Mouse (Mus musculus) gastrocnemius, postnatal 25 days (tissue): ENCODE measurements around the gene Scyl1. TPM values are rescaled to one million over a fixed set of nuclear protein-coding genes. Genes with fewer than 3 reads are reported as not detected.
A peak's percentile ranks its signal among the peaks of the same experiment; 100 is the strongest.
"Not testable (repeated sequence)": the region's sequence is repeated elsewhere in the genome, so short reads cannot be mapped to it uniquely, and the experiment has no call there.

ENCODE experiments used
- DNase-seq: peaks from one replicate; pipeline ENCODE4 v3.0.0; 2022
- long read RNA-seq, 2 experiments: library from polyadenylated mRNA; stranded (forward); transcript quantifications; one replicate each; pipeline ENCODE4 v2.0.0; 2021
- total RNA-seq, 2 experiments: library from RNA; stranded (reverse); gene quantifications; 1 replicate in 1 of 2; 2 replicates in 1 of 2; pipeline ENCODE4 v1.2.3; 2021

Gene Scyl1
- 10 to 100 TPM; 62.2 to 62.8 TPM for total RNA-seq
- long read RNA-seq, experiment 1, transcript Scyl1-201 (17 exons, 2,586 nt): minor isoform, 6 of 117 reads
- long read RNA-seq, experiment 1, transcript Scyl1-210 (17 exons, 2,731 nt): major isoform, 63 of 117 reads
- long read RNA-seq, experiment 1, transcript Scyl1-209 (17 exons, 2,395 nt): minor isoform, 5 of 117 reads
- long read RNA-seq, experiment 1, partial matches to known transcripts: 23 of 117 reads
- long read RNA-seq, experiment 1, other reads (novel, unspliced or antisense): 19 of 117 reads
- long read RNA-seq, experiment 2, transcript Scyl1-210 (17 exons, 2,731 nt): major isoform, 135 of 189 reads
- long read RNA-seq, experiment 2, transcript Scyl1-209 (17 exons, 2,395 nt): minor isoform, 10 of 189 reads
- long read RNA-seq, experiment 2, partial matches to known transcripts: 26 of 189 reads
- long read RNA-seq, experiment 2, other reads (novel, unspliced or antisense): 14 of 189 reads

- DNase-seq: peak; percentile 96
Observed at GRCm38 (mm10) chr19:5770925-5771860, at the start of gene Scyl1. Gene Scyl1 (minus strand): TSS chr19:5771419.

GRCm38 (mm10) chr19:5819549-5819948 lies 48.3 kb upstream of the Scyl1 start:
- DNase-seq: peak; percentile 62

GRCm38 (mm10) chr19:5818590-5818977 lies 47.4 kb upstream of the Scyl1 start:
- DNase-seq: no peak

GRCm38 (mm10) chr19:5817703-5818589 lies 46.7 kb upstream of the Scyl1 start:
- peak; percentile 85 for DNase-seq

GRCm38 (mm10) chr19:5815928-5816327 lies 44.7 kb upstream of the Scyl1 start:
- DNase-seq: no peak

- DNase-seq: no peak
Observed at GRCm38 (mm10) chr19:5815010-5815409, 43.8 kb upstream of the Scyl1 start.

- DNase-seq: not testable (repeated sequence)
Observed at GRCm38 (mm10) chr19:5814048-5814447, 42.8 kb upstream of the Scyl1 start.

GRCm38 (mm10) chr19:5813567-5813966 lies 42.3 kb upstream of the Scyl1 start:
- no peak for DNase-seq

- peak; percentile 90 for DNase-seq
Observed at GRCm38 (mm10) chr19:5811771-5812504, 40.7 kb upstream of the Scyl1 start.

GRCm38 (mm10) chr19:5810840-5811563 lies 39.8 kb upstream of the Scyl1 start:
- no peak for DNase-seq

GRCm38 (mm10) chr19:5810103-5810839 lies 39.1 kb upstream of the Scyl1 start:
- DNase-seq: no peak

- DNase-seq: no peak
Observed at GRCm38 (mm10) chr19:5809712-5810089, 38.5 kb upstream of the Scyl1 start.

GRCm38 (mm10) chr19:5808955-5809711 lies 37.9 kb upstream of the Scyl1 start:
- DNase-seq: no peak

GRCm38 (mm10) chr19:5807740-5808139 lies 36.5 kb upstream of the Scyl1 start:
- DNase-seq: no peak

GRCm38 (mm10) chr19:5806809-5807205 lies 35.6 kb upstream of the Scyl1 start:
- DNase-seq: no peak

GRCm38 (mm10) chr19:5806051-5806808 lies 35.0 kb upstream of the Scyl1 start:
- DNase-seq: peak; percentile 73

- DNase-seq: no peak
Observed at GRCm38 (mm10) chr19:5804371-5804899, 33.2 kb upstream of the Scyl1 start.

- no peak for DNase-seq
Observed at GRCm38 (mm10) chr19:5803881-5804279, 32.7 kb upstream of the Scyl1 start.
